Mouse (Mus musculus) thymus, adult 2 months (tissue): Measurements from ENCODE around the gene Zfpl1. TPM values are rescaled to one million over a fixed set of nuclear protein-coding genes. Genes with fewer than 3 reads are reported as not detected.

Source experiments
- DNase-seq: peaks from one replicate; pipeline ENCODE4 v3.0.0; 2021
- H3K27ac ChIP-seq: fragments of 200-500 bp; 2 replicates; pipeline ENCODE4 v1.5.1; 2012; ENCODE audit warnings: low read length, control low read depth; ENCODE audit not compliant: control insufficient read depth, insufficient read depth
- H3K27me3 ChIP-seq: fragments of 200-500 bp; 2 replicates; pipeline ENCODE4 v1.6.1; 2012; ENCODE audit warnings: mild to moderate bottlenecking, low read length, moderate library complexity, mixed read lengths; ENCODE audit not compliant: control insufficient read depth, insufficient read depth
- H3K36me3 ChIP-seq: fragments of 200-500 bp; 2 replicates; pipeline ENCODE4 v1.6.1; 2012; ENCODE audit warnings: mild to moderate bottlenecking, low read length, moderate library complexity; ENCODE audit not compliant: control insufficient read depth, insufficient read depth
- H3K4me1 ChIP-seq: fragments of 200-500 bp; replicated peaks from 2 replicates; pipeline ENCODE4 v1.6.1; 2012; ENCODE audit warnings: low read length; ENCODE audit not compliant: control insufficient read depth, insufficient read depth
- H3K4me3 ChIP-seq: fragments of 200-500 bp; 2 replicates; pipeline ENCODE4 v1.5.1; 2012; ENCODE audit warnings: mild to moderate bottlenecking, low read length, control low read depth, moderate library complexity; ENCODE audit not compliant: control insufficient read depth, insufficient read depth
- CTCF ChIP-seq: fragments of 200-500 bp; IDR thresholded peaks from 2 replicates; pipeline ENCODE4 v1.5.1; 2012; ENCODE audit warnings: mild to moderate bottlenecking, control low read depth, low read length, moderate library complexity, borderline replicate concordance; ENCODE audit not compliant: control insufficient read depth, poor library complexity, insufficient read depth; ENCODE audit errors: extremely low read depth
- POLR2A ChIP-seq: fragments of 200-500 bp; IDR thresholded peaks from 2 replicates; pipeline ENCODE4 v1.6.1; 2012; ENCODE audit warnings: mild to moderate bottlenecking, low read length, control low read depth, moderate library complexity; ENCODE audit not compliant: control insufficient read depth, poor library complexity, insufficient read depth; ENCODE audit errors: extremely low read depth
- WGBS: fragments of 180-500 bp; shearing (Covaris S2); methylation state at CpG from one replicate; pipeline ENCODE4 v1.1.7; 2018; 5-methylcytosine and 5-hydroxymethylcytosine counted together
- polyA plus RNA-seq: library from polyadenylated mRNA; depleted of rRNA; stranded (reverse); fragments of >200 nt; gene quantifications from 2 replicates; pipeline ENCODE4 v1.2.3, GENCODE M21; 2012

The Zfpl1 gene
- polyA plus RNA-seq, 1 experiment: 147 TPM

DNA sequence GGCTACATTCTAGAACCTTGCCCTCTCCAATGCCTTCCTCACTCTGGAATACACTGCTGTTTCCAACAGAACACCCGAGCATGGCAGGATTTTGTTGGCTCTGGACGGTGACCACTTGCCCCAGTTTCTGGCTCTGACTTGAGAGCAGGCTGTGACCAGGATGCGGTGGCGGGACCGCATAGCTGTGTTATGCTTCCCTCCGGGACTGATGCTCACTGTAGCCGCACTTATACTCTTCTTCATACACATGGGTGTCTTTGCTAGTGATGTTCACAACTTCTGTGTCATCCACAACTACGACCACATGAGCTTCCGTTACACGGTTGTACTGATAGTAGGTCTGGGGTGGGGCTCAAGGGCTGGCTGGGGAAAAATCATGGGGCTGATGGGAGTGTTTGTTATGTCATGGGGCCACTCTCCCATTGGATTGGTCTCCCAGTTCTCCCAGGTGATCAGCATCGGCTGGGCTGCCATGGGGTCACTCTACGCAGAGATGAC is 4.7 kb downstream of the Zfpl1 start, which contains the start of gene Tmem262:
TSS of gene Tmem262 (plus strand) at position 51 of the 498 bp plus-strand sequence.
- TF ChIP-seq POLR2A (no peak), CTCF (no peak)
- Histone ChIP-seq H3K36me3 (peaks cover 7% of the 10 kb centered on the region; the same call in 1 of the 2 replicates), H3K4me3 (no peak within 1 kb of the TSS), H3K4me1 (peaks cover 17% of the 10 kb centered on the region), H3K27ac (no peak within 1 kb of the TSS), H3K27me3 (no peaks in the 10 kb centered on the region)
- WGBS: 98% methylated on average over 12 of the region's 12 CpGs
- no peak for DNase-seq

- WGBS: under 1% methylated on average over 33 of the region's 33 CpGs
- Histone ChIP-seq H3K36me3 (peaks cover 2% of the 10 kb centered on the region; the same call in 1 of the 2 replicates), H3K27me3 (no peaks in the 10 kb centered on the region), H3K27ac (peak within 1 kb of the TSS; percentile 35; the same call in 1 of the 2 replicates), H3K4me1 (peaks cover 10% of the 10 kb centered on the region), H3K4me3 (peak within 1 kb of the TSS; percentile 64)
- peak; percentile 87 for DNase-seq
- TF ChIP-seq POLR2A (no peak), CTCF (no peak)
Observed at GRCm38 (mm10) chr19:6076564-6077393, 8.0 kb downstream of the Zfpl1 start, which contains the start of gene Vps51. Vps51 (minus strand) TSS chr19:6077231.

- WGBS: 92% methylated on average over 5 of the region's 5 CpGs
- TF ChIP-seq POLR2A (no peak), CTCF (no peak)
- no peak overlapping the region for H3K27ac ChIP-seq
- no peak overlapping the region for H3K4me3 ChIP-seq
- H3K27me3 ChIP-seq: no peaks in the 10 kb centered on the region
- H3K36me3 ChIP-seq: no peaks in the 10 kb centered on the region
- peaks cover 20% of the 10 kb centered on the region for H3K4me1 ChIP-seq
- no peak for DNase-seq
Observed at GRCm38 (mm10) chr19:6073889-6074288, 10.9 kb downstream of the Zfpl1 start.

- Histone ChIP-seq H3K4me3 (peak overlapping the region; percentile 25), H3K27ac (peak overlapping the region; percentile 76), H3K4me1 (peaks cover 31% of the 10 kb centered on the region), H3K36me3 (no peaks in the 10 kb centered on the region), H3K27me3 (no peaks in the 10 kb centered on the region)
- TF ChIP-seq POLR2A (no peak), CTCF (no peak)
- DNase-seq: no peak
- WGBS: 79% methylated on average over 19 of the region's 19 CpGs
Observed at GRCm38 (mm10) chr19:6071261-6071660, 13.5 kb downstream of the Zfpl1 start.

- no peaks in the 10 kb centered on the region for H3K27me3 ChIP-seq
- WGBS: 80% methylated on average over 31 of the region's 31 CpGs
- no peak for TF ChIP-seq CTCF
- no peak for TF ChIP-seq POLR2A
- H3K4me3 ChIP-seq: peak overlapping the region; percentile 25
- peak overlapping the region; percentile 76 for H3K27ac ChIP-seq
- no peak for DNase-seq
- H3K36me3 ChIP-seq: no peaks in the 10 kb centered on the region
- peaks cover 28% of the 10 kb centered on the region for H3K4me1 ChIP-seq
Observed at GRCm38 (mm10) chr19:6070571-6071250, 14.0 kb downstream of the Zfpl1 start.

GRCm38 (mm10) chr19:6069851-6070250 is 14.9 kb downstream of the Zfpl1 start:
- no peaks in the 10 kb centered on the region for H3K36me3 ChIP-seq

More at GRCm38 (mm10) chr19:6069851-6070250, 14.9 kb downstream of the Zfpl1 start:
- Histone ChIP-seq H3K27me3 (no peaks in the 10 kb centered on the region), H3K4me1 (peaks cover 28% of the 10 kb centered on the region), H3K4me3 (no peak overlapping the region), H3K27ac (no peak overlapping the region)
- DNase-seq: no peak
- 95% methylated on average over 10 of the region's 10 CpGs for WGBS
- TF ChIP-seq POLR2A (no peak), CTCF (no peak)
